Comparison of ENCODE assay signal across 15 mouse cellular contexts in the genomic region with DNA sequence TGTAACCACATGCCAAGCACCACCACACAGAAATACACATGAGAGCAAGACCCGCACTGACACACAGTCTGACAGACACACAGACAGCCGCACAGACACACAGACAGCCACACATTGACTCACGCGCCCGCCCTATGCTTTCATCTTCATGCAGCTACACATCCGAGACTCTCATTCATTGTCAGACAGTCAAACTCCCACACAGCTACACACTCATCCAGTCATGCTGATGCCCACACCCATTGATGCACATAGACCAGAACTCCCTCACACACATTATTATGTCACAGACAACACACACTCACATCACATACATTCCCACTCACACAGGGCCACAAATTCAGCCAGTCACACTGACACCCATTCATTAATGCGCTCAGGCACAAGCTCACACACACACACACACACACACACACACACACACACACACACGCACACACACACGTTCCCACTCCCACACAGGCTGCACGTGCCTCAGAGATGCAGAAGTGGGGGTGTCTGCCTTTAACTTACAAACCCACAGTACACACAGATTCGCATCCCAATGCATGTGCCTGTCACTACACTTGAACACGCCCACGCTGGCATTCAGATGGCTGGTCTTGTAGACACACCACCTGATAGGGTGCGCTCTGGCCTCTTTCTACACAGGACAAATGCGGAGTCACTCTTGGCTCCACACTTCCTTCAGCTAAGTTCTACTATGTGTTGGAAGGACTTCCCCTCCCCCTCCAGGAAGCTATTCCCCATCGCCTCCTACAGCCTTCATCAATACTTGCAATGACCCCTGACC. TPM values are rescaled to one million over a fixed set of nuclear protein-coding genes. Genes with fewer than 3 reads are reported as not detected.
DNase-seq lines count a peak whose midpoint lies in the region; ATAC-seq and TF ChIP-seq lines count a peak whose summit lies in the region.
"Had no signal": no experiment of that assay in that cellular context is flagged by ENCODE, and none has a peak within 500 bp of the region (broad histone marks: within the 10 kb centered on the region; RNA-seq: fewer than 3 reads in every experiment).

No protein-coding gene starts in this region.

- peak overlapping the region; percentile 98; the same call in 1 of the 2 replicates for H3K9ac ChIP-seq in hindbrain, embryonic 13.5 days
- H3K9ac ChIP-seq in midbrain, postnatal 0 days (replicated peaks; ENCODE audit: low read length, poor library complexity, severe bottlenecking), result no peak overlapping the region
- H3K9ac ChIP-seq in lung, postnatal 0 days (replicated peaks; ENCODE audit: low read depth), result no peak overlapping the region
- H3K9ac ChIP-seq: heart, embryonic 13.5 days; intestine, embryonic 15.5 days had no signal

- peaks cover 33% of the 10 kb centered on the region for H3K36me3 ChIP-seq in hindbrain, embryonic 13.5 days
- H3K36me3 ChIP-seq in midbrain, postnatal 0 days (ENCODE audit: insufficient read depth, low read length), result peaks cover 12% of the 10 kb centered on the region
- no peaks in the 10 kb centered on the region for H3K36me3 ChIP-seq in lung, postnatal 0 days (ENCODE audit: insufficient read depth, low read length)
- H3K36me3 ChIP-seq: heart, embryonic 13.5 days; intestine, embryonic 15.5 days had no signal

- no peak for TF ChIP-seq CTCF in midbrain, postnatal 0 days (IDR thresholded peaks at IDR 0.05)
- TF ChIP-seq CTCF in lung, postnatal 0 days (IDR thresholded peaks at IDR 0.05), result no peak

- peak overlapping the region; percentile 87 for H3K4me2 ChIP-seq in hindbrain, embryonic 13.5 days
- H3K4me2 ChIP-seq in midbrain, postnatal 0 days (ENCODE audit: low read depth, low read length, poor library complexity, severe bottlenecking), result peak overlapping the region; percentile 93
- H3K4me2 ChIP-seq in lung, postnatal 0 days (replicated peaks; ENCODE audit: low read depth, low read length), result no peak overlapping the region
- H3K4me2 ChIP-seq: heart, embryonic 13.5 days had no signal

- intact Hi-C loops in left cerebral cortex, postnatal 25 days (cut with DNase I), result no loop called here

- H3K4me3 ChIP-seq in hindbrain, embryonic 13.5 days, result peak overlapping the region; percentile 85
- peak overlapping the region; percentile 93; the same call in 1 of the 2 replicates for H3K4me3 ChIP-seq in midbrain, postnatal 0 days (ENCODE audit: low read depth, low read length)
- H3K4me3 ChIP-seq in lung, postnatal 0 days (ENCODE audit: low read depth, low read length), result no peak overlapping the region
- H3K4me3 ChIP-seq: heart, embryonic 13.5 days; intestine, embryonic 15.5 days had no signal

- peaks cover 44% of the 10 kb centered on the region for H3K4me1 ChIP-seq in hindbrain, embryonic 13.5 days (replicated peaks)
- peaks cover 5% of the 10 kb centered on the region for H3K4me1 ChIP-seq in midbrain, postnatal 0 days (ENCODE audit: insufficient read depth, low read length)
- H3K4me1 ChIP-seq in lung, postnatal 0 days (ENCODE audit: insufficient read depth, low read depth, low read length), result no peaks in the 10 kb centered on the region

- no peak for ATAC-seq in hindbrain, embryonic 13.5 days (ENCODE audit: low FRiP score)
- no peak for ATAC-seq in midbrain, postnatal 0 days (ENCODE audit: low FRiP score)
- no peak for ATAC-seq in lung, postnatal 0 days

- peak overlapping the region; percentile 40; the same call in 1 of the 2 replicates for H3K27ac ChIP-seq in hindbrain, embryonic 13.5 days
- H3K27ac ChIP-seq in midbrain, postnatal 0 days (ENCODE audit: low read depth, low read length), result no peak overlapping the region
- H3K27ac ChIP-seq in lung, postnatal 0 days (ENCODE audit: low read length), result no peak overlapping the region
- H3K27ac ChIP-seq: heart, embryonic 13.5 days; intestine, embryonic 15.5 days had no signal

- DNase-seq in cerebellum, adult 11-12 months, result peak; percentile 65
- DNase-seq in cerebellum, postnatal 36 days, result no peak
- peak; percentile 42 to 80 for DNase-seq in left cerebral cortex, postnatal 25 days (ENCODE audit: low spot score in 2 of 2)
- no peak for DNase-seq in left cerebral cortex, adult 9 months (ENCODE audit: low spot score in 2 of 2)
- no peak for DNase-seq in midbrain, postnatal 0 days (ENCODE audit: low spot score)
- DNase-seq in gastrocnemius, adult 18-20 months (ENCODE audit: low spot score), result no peak
- no peak for DNase-seq in lung, postnatal 0 days (ENCODE audit: low spot score)
- DNase-seq: kidney, postnatal 25 days had no signal

- H3K9me3 ChIP-seq in hindbrain, embryonic 13.5 days, result no peaks in the 10 kb centered on the region
- H3K9me3 ChIP-seq in midbrain, postnatal 0 days (ENCODE audit: low read length), result no peaks in the 10 kb centered on the region
- no peaks in the 10 kb centered on the region for H3K9me3 ChIP-seq in lung, postnatal 0 days (ENCODE audit: low read length)
- H3K9me3 ChIP-seq: heart, embryonic 13.5 days; intestine, embryonic 15.5 days had no signal

- TF ChIP-seq EP300 in lung, postnatal 0 days (IDR thresholded peaks at IDR 0.05), result no peak

- peaks cover 37% of the 10 kb centered on the region for H3K27me3 ChIP-seq in hindbrain, embryonic 13.5 days
- no peaks in the 10 kb centered on the region for H3K27me3 ChIP-seq in midbrain, postnatal 0 days (ENCODE audit: insufficient read depth, low read length)
- H3K27me3 ChIP-seq in lung, postnatal 0 days (replicated peaks; ENCODE audit: insufficient read depth, low read length), result peaks cover 45% of the 10 kb centered on the region

- WGBS in hindbrain, embryonic 13.5 days, result 83% methylated on average over 16 of the region's 16 CpGs
- 82% methylated on average over 16 of the region's 16 CpGs for WGBS in midbrain, postnatal 0 days
- WGBS in lung, postnatal 0 days, result 73% methylated on average over 16 of the region's 16 CpGs

RNA-seq across cellular contexts. Expression of gene Mast1, which starts 3.2 kb away (rescaled TPM):
- total RNA-seq in left cerebral cortex, postnatal 25 days (2021), result 10 to 100 TPM; 85.7 to 90.3 TPM
- 59.1 and 62.2 TPM in 2 replicates for polyA plus RNA-seq in hindbrain, embryonic 13.5 days (2015; fragmentation: Nextera tagmentation; extraction: Ambion mirVana)
- 85.9 and 92.0 TPM in 2 replicates for total RNA-seq in midbrain, postnatal 0 days (2014; rRNA removed)
- polyA plus RNA-seq in midbrain, postnatal 0 days (2015; fragmentation: Nextera tagmentation; extraction: Ambion mirVana), result 79.8 and 89.0 TPM in 2 replicates
- total RNA-seq in gastrocnemius, adult 18-20 months (2021), result under 1 TPM in 1 of 2 experiments, not detected in 1; 0.07 TPM
- 0.32 and 0.33 TPM in 2 replicates for polyA plus RNA-seq in lung, postnatal 0 days (2015; fragmentation: Nextera tagmentation; extraction: Ambion mirVana)

RNA-seq across cellular contexts. Expression of gene Rtbdn, which starts 12.8 kb away (rescaled TPM):
- total RNA-seq in left cerebral cortex, postnatal 25 days (2021), result 1 to 10 TPM in 1 of 2 experiments, under 1 TPM in 1; 0.71 to 1.1 TPM
- polyA plus RNA-seq in hindbrain, embryonic 13.5 days (2015; fragmentation: Nextera tagmentation; extraction: Ambion mirVana), result 1.8 and 2.4 TPM in 2 replicates
- total RNA-seq in midbrain, postnatal 0 days (2014; rRNA removed), result 4.5 and 6.2 TPM in 2 replicates
- polyA plus RNA-seq in midbrain, postnatal 0 days (2015; fragmentation: Nextera tagmentation; extraction: Ambion mirVana), result 4.8 and 5.3 TPM in 2 replicates
- total RNA-seq in gastrocnemius, adult 18-20 months (2021), result not detected
- polyA plus RNA-seq in lung, postnatal 0 days (2015; fragmentation: Nextera tagmentation; extraction: Ambion mirVana), result not detected in 2 replicates
- polyA plus RNA-seq: embryonic facial prominence, embryonic 14.5 days had no signal

RNA-seq across cellular contexts. Expression of gene Dnase2a, which starts 25.6 kb away (rescaled TPM):
- 1 to 10 TPM; 3.5 to 4.0 TPM for total RNA-seq in left cerebral cortex, postnatal 25 days (2021)
- 5.8 and 6.0 TPM in 2 replicates for polyA plus RNA-seq in hindbrain, embryonic 13.5 days (2015; fragmentation: Nextera tagmentation; extraction: Ambion mirVana)
- 4.3 and 5.7 TPM in 2 replicates for total RNA-seq in midbrain, postnatal 0 days (2014; rRNA removed)
- polyA plus RNA-seq in midbrain, postnatal 0 days (2015; fragmentation: Nextera tagmentation; extraction: Ambion mirVana), result 6.7 and 8.2 TPM in 2 replicates
- 1 to 10 TPM; 6.1 to 6.8 TPM for total RNA-seq in gastrocnemius, adult 18-20 months (2021)
- polyA plus RNA-seq in lung, postnatal 0 days (2015; fragmentation: Nextera tagmentation; extraction: Ambion mirVana), result 24.0 and 29.1 TPM in 2 replicates

RNA-seq across cellular contexts. Expression of gene Klf1, which starts 32.2 kb away (rescaled TPM):
- not detected for total RNA-seq in left cerebral cortex, postnatal 25 days (2021)
- 0.64 and 1.00 TPM in 2 replicates for polyA plus RNA-seq in hindbrain, embryonic 13.5 days (2015; fragmentation: Nextera tagmentation; extraction: Ambion mirVana)
- 0.52 TPM in 1 of 2 replicates, not detected in the other for total RNA-seq in midbrain, postnatal 0 days (2014; rRNA removed)
- 0.36 and 0.52 TPM in 2 replicates for polyA plus RNA-seq in midbrain, postnatal 0 days (2015; fragmentation: Nextera tagmentation; extraction: Ambion mirVana)
- total RNA-seq in gastrocnemius, adult 18-20 months (2021), result not detected
- 0.69 and 1.1 TPM in 2 replicates for polyA plus RNA-seq in lung, postnatal 0 days (2015; fragmentation: Nextera tagmentation; extraction: Ambion mirVana)

RNA-seq across cellular contexts. Expression of gene Gm49661, which starts 35.3 kb away (rescaled TPM):
- total RNA-seq in left cerebral cortex, postnatal 25 days (2021), result 1 to 10 TPM in 1 of 2 experiments, not detected in 1; 3.5 TPM
- polyA plus RNA-seq in hindbrain, embryonic 13.5 days (2015; fragmentation: Nextera tagmentation; extraction: Ambion mirVana), result not detected in 2 replicates
- total RNA-seq in midbrain, postnatal 0 days (2014; rRNA removed), result not detected in 2 replicates
- not detected in 2 replicates for polyA plus RNA-seq in midbrain, postnatal 0 days (2015; fragmentation: Nextera tagmentation; extraction: Ambion mirVana)
- total RNA-seq in gastrocnemius, adult 18-20 months (2021), result not detected
- 1.1 TPM in 1 of 2 replicates, not detected in the other for polyA plus RNA-seq in lung, postnatal 0 days (2015; fragmentation: Nextera tagmentation; extraction: Ambion mirVana)
- total RNA-seq: adrenal gland, postnatal 4 days had no signal
- polyA plus RNA-seq: embryonic facial prominence, embryonic 14.5 days; heart, embryonic 13.5 days; intestine, embryonic 15.5 days; limb, embryonic 11.5 days; thymus, postnatal 0 days had no signal

Comparison
In these comparisons a context has a peak if more than half of its experiments do, and no peak if none do; other contexts are left out.
1. DNase-seq: peak in cerebellum, adult 11-12 months (single experiment) and left cerebral cortex, postnatal 25 days (2 of 2); none in cerebellum, postnatal 36 days (0 of 2), left cerebral cortex, adult 9 months (0 of 2), midbrain, postnatal 0 days (single experiment), gastrocnemius, adult 18-20 months (single experiment) and lung, postnatal 0 days (single experiment).
2. RNA of gene Mast1, which starts 3.2 kb away (total RNA-seq): 85.9 to 92.0 TPM in midbrain, postnatal 0 days and 85.7 to 90.3 TPM in left cerebral cortex, postnatal 25 days; 0.07 TPM in gastrocnemius, adult 18-20 months; every median in the first group is over 10 times any median in the second.